Mouse (Mus musculus): ENCODE measurements around the gene Kctd5. TPM values are rescaled to one million over a fixed set of nuclear protein-coding genes. Genes with fewer than 3 reads are reported as not detected.

Kctd5 gene
- total and polyA plus RNA-seq, 2 experiments = 4.5 to 6.0 TPM

DNA sequence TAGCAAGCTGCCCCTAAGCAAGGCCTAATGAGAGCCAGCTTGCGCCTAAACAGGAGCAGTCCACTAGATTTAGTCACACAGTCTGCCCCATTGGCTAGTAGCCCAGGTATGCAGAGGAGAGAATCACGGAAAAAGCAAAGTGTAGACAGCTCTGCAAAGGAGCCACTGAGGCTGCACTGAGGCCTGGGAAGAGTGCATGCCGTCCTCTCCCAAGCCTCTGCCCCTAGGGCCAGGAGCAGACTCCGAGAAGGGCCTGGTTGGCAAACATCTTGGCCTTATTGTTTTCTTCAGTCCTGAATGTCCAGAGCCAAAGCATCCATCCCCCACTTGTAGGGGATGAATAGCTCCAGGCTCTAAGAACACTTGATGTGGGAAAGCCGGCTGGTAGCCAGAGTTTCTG lies 5.0 kb downstream of the Kctd5 start:
- no peak overlapping the region for H3K27ac ChIP-seq (replicated peaks; ENCODE audit: insufficient read depth, low read depth, low read length)
- TF ChIP-seq POLR2A (IDR thresholded peaks at IDR 0.05; ENCODE audit: extremely low read depth, insufficient read depth, low read length) (no peak), CTCF (IDR thresholded peaks at IDR 0.05; ENCODE audit: low read depth, low read length) (no peak)
- H3K4me3 ChIP-seq (ENCODE audit: insufficient read depth, low read depth, low read length) = no peak overlapping the region
- H3K79me2 ChIP-seq (ENCODE audit: control insufficient read depth, insufficient read depth, low read length) = peaks cover 9% of the 10 kb centered on the region; the same call in 1 of the 2 replicates
- 84% methylated on average over 5 of the region's 5 CpGs for WGBS
- no peak for DNase-seq (ENCODE audit: extremely low read depth, low read depth, low spot score)
- H3K36me3 ChIP-seq (ENCODE audit: control insufficient read depth, insufficient read depth, low read length) = no peaks in the 10 kb centered on the region
- no peak overlapping the region for H3K9ac ChIP-seq (ENCODE audit: low read depth, low read length)
- peaks cover 5% of the 10 kb centered on the region; the same call in 1 of the 2 replicates for H3K4me1 ChIP-seq (ENCODE audit: control insufficient read depth, insufficient read depth, low read length)
- H3K27me3 ChIP-seq (ENCODE audit: control insufficient read depth, insufficient read depth, low read length) = no peaks in the 10 kb centered on the region

- TF ChIP-seq CTCF (IDR thresholded peaks at IDR 0.05; ENCODE audit: low read depth, low read length) (no peak), POLR2A (IDR thresholded peaks at IDR 0.05; ENCODE audit: extremely low read depth, insufficient read depth, low read length) (no peak)
- no peak overlapping the region for H3K4me3 ChIP-seq (ENCODE audit: insufficient read depth, low read depth, low read length)
- H3K79me2 ChIP-seq (ENCODE audit: control insufficient read depth, insufficient read depth, low read length) = 0 out of 2 replicates have a peak, but pooled peaks cover 2% of the 10 kb centered on the region
- no peak overlapping the region for H3K9ac ChIP-seq (ENCODE audit: low read depth, low read length)
- H3K36me3 ChIP-seq (ENCODE audit: control insufficient read depth, insufficient read depth, low read length) = no peaks in the 10 kb centered on the region; the same call in 1 of the 2 replicates
- no peaks in the 10 kb centered on the region for H3K4me1 ChIP-seq (ENCODE audit: control insufficient read depth, insufficient read depth, low read length)
- no peaks in the 10 kb centered on the region for H3K27me3 ChIP-seq (ENCODE audit: control insufficient read depth, insufficient read depth, low read length)
- 89% methylated on average over 4 of the region's 4 CpGs for WGBS
- no peak overlapping the region for H3K27ac ChIP-seq (replicated peaks; ENCODE audit: insufficient read depth, low read depth, low read length)
- no peak for DNase-seq (ENCODE audit: extremely low read depth, low read depth, low spot score)
Observed at GRCm38 (mm10) chr17:24062459-24063155, 10.7 kb downstream of the Kctd5 start.

- no peak for DNase-seq (ENCODE audit: extremely low read depth, low read depth, low spot score)
- Histone ChIP-seq H3K79me2 (ENCODE audit: control insufficient read depth, insufficient read depth, low read length) (no peaks in the 10 kb centered on the region), H3K4me3 (ENCODE audit: insufficient read depth, low read depth, low read length) (no peak overlapping the region), H3K27me3 (ENCODE audit: control insufficient read depth, insufficient read depth, low read length) (no peaks in the 10 kb centered on the region), H3K36me3 (ENCODE audit: control insufficient read depth, insufficient read depth, low read length) (peaks cover 6% of the 10 kb centered on the region), H3K4me1 (ENCODE audit: control insufficient read depth, insufficient read depth, low read length) (no peaks in the 10 kb centered on the region), H3K27ac (replicated peaks; ENCODE audit: insufficient read depth, low read depth, low read length) (no peak overlapping the region), H3K9ac (ENCODE audit: low read depth, low read length) (no peak overlapping the region)
- TF ChIP-seq CTCF (IDR thresholded peaks at IDR 0.05; ENCODE audit: low read depth, low read length) (no peak), POLR2A (IDR thresholded peaks at IDR 0.05; ENCODE audit: extremely low read depth, insufficient read depth, low read length) (no peak)
- WGBS = 90% methylated on average over 5 of the region's 5 CpGs
Observed at GRCm38 (mm10) chr17:24057730-24058245, 15.5 kb downstream of the Kctd5 start.

GRCm38 (mm10) chr17:24056636-24057625 lies 16.4 kb downstream of the Kctd5 start:
- no peak for DNase-seq (ENCODE audit: extremely low read depth, low read depth, low spot score)
- Histone ChIP-seq H3K27me3 (ENCODE audit: control insufficient read depth, insufficient read depth, low read length) (no peaks in the 10 kb centered on the region), H3K4me3 (ENCODE audit: insufficient read depth, low read depth, low read length) (no peak overlapping the region), H3K36me3 (ENCODE audit: control insufficient read depth, insufficient read depth, low read length) (peaks cover 6% of the 10 kb centered on the region), H3K27ac (replicated peaks; ENCODE audit: insufficient read depth, low read depth, low read length) (no peak overlapping the region), H3K79me2 (ENCODE audit: control insufficient read depth, insufficient read depth, low read length) (no peaks in the 10 kb centered on the region), H3K9ac (ENCODE audit: low read depth, low read length) (no peak overlapping the region), H3K4me1 (ENCODE audit: control insufficient read depth, insufficient read depth, low read length) (no peaks in the 10 kb centered on the region)
- 86% methylated on average over 14 of the region's 14 CpGs for WGBS
- TF ChIP-seq POLR2A (IDR thresholded peaks at IDR 0.05; ENCODE audit: extremely low read depth, insufficient read depth, low read length) (no peak), CTCF (IDR thresholded peaks at IDR 0.05; ENCODE audit: low read depth, low read length) (no peak)

GRCm38 (mm10) chr17:24049008-24049407 lies 24.3 kb downstream of the Kctd5 start:
- Histone ChIP-seq H3K27me3 (ENCODE audit: control insufficient read depth, insufficient read depth, low read length) (no peaks in the 10 kb centered on the region), H3K27ac (replicated peaks; ENCODE audit: insufficient read depth, low read depth, low read length) (no peak overlapping the region), H3K36me3 (ENCODE audit: control insufficient read depth, insufficient read depth, low read length) (peaks cover 4% of the 10 kb centered on the region), H3K9ac (ENCODE audit: low read depth, low read length) (no peak overlapping the region), H3K4me1 (ENCODE audit: control insufficient read depth, insufficient read depth, low read length) (no peaks in the 10 kb centered on the region), H3K79me2 (ENCODE audit: control insufficient read depth, insufficient read depth, low read length) (no peaks in the 10 kb centered on the region), H3K4me3 (ENCODE audit: insufficient read depth, low read depth, low read length) (no peak overlapping the region)
- WGBS = 94% methylated on average over 8 of the region's 8 CpGs
- TF ChIP-seq CTCF (IDR thresholded peaks at IDR 0.05; ENCODE audit: low read depth, low read length) (no peak), POLR2A (IDR thresholded peaks at IDR 0.05; ENCODE audit: extremely low read depth, insufficient read depth, low read length) (no peak)
- no peak for DNase-seq (ENCODE audit: extremely low read depth, low read depth, low spot score)
